Mouse (Mus musculus) cerebellum, adult 9-11 months (tissue): ENCODE data around the gene Slc16a5.
"Not testable (repeated sequence)": the region's sequence is repeated elsewhere in the genome, so short reads cannot be mapped to it uniquely, and the experiment has no call there.

Source experiments
- DNase-seq: peaks from one replicate; pipeline ENCODE4 v3.0.0; 2022

The Slc16a5 gene

DNA sequence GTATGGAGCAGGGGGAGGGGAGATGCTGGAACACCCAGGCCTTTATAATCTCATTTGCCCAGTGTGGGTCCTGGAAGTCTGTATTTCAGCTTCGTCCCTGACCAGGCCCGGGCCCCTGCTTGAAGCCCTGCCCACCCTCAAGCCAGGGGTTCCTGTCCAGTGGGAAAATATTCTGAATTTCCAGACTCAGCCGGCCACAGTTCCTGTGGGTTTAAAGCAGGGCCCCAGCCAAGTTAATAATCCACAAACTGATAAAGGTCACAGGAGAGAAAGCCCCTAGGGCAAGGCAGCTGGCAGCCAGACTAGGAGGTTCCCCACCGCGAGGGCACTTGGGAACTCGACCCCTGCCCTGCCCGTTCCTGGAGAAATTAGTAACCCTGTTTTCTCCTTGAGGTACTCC is 13.3 kb upstream of the Slc16a5 start:
- no peak for DNase-seq

DNA sequence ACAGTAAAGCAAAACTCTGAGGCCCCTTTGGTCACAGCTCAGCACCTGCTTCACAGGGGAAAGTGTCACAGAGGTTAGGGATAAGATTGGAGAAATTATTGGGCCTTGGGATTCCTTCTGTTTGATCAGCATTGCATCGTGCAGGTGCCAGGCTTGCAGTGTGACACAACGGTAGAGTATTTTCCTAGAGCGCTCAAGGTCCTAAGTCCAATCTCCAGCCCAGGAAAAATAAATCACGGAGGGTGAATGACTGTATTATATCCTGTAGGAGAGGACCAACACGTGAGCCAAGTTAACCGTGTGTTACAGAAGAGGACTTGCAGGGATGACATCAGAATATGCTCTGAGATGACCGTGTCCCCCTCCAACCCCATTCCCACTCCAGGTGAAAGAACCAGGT is 12.1 kb upstream of the Slc16a5 start:
- DNase-seq, result no peak

DNA sequence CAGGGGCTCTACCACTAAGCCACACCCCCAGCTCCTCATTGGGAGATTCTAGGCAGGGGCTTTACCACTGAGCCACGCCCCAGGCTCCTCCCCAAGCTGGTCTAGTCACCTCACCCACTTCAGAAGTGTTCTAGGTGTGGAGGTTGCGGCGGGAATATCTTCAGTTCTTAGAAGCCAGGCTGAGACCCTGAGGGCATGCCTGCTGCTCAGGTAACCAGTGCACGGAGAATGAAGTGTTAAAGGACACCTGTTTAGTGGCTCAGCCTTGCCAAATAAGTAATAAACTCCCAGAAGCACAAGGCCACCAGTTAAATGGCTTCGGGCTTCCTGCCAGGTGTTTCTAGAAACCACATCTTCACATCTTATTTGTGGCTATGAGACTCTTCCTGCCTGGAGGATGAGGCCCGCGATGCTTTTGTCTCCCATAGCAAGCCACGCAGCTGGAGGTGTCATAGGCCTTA is 10.5 kb upstream of the Slc16a5 start:
- DNase-seq, result no peak

DNA sequence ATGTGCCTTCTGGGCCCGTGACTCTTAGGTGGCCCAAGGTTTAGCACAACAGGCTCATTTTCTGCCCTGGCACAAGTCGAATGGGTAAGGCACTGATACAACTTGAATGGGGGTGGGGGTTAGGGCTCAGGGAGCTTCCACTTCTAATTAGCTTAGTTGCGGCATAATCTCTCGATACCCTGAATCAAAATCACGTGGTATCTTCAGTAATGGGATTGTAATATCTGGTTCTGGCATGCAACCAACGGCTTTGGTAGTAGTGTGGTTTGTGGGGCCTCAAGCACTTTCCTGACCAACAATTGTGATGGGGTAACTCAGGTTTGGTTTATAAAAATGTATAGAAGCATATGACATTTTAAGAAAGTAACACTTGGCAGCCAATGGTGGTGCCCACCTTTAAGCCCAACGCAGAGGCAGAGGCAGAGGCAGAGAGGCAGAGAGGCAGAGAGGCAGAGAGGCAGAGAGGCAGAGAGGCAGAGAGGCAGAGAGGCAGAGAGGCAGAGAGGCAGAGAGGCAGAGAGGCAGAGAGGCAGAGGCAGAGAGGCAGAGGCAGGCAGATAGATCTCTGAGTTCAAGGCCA is 9.9 kb upstream of the Slc16a5 start:
- no peak for DNase-seq

DNA sequence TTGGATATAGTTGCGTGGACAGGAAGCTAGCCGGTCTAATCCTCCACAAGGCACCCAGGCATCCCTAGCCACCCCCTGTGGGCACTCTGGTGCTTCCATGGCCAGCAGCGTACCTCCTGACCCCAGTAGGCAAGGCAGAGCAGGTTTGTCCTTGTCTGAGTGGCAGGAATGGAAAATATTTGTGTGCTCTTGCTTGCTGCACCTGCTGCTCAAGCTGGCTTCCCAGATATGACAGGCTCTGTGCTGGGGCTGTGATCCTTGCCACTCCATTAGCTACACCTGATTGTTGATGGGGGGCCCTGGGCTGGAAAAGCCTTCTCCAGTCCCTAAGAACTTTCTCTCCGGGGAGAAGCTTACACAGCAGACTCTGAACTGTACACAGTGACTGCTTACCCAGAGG is 9.0 kb upstream of the Slc16a5 start:
- no peak for DNase-seq

DNA sequence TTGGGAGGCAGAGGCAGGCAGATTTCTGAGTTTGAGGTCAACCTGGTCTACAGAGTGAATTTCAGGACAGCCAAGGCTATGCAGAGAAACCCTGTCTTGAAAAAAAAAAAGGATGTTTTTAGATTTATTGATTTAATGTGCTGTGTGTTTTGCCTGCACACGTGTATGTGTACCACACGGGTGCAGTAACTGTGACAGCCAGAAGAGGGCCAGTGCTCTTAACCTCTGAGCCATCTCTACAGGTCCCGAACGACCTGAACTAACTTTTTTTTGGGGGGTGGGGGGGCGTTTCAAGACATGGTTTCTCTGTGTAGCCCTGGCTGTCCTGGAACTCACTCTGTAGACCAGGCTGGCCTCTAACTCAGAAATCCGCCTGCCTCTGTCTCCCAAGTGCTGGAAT is 7.5 kb upstream of the Slc16a5 start:
- DNase-seq, result not testable (repeated sequence)

DNA sequence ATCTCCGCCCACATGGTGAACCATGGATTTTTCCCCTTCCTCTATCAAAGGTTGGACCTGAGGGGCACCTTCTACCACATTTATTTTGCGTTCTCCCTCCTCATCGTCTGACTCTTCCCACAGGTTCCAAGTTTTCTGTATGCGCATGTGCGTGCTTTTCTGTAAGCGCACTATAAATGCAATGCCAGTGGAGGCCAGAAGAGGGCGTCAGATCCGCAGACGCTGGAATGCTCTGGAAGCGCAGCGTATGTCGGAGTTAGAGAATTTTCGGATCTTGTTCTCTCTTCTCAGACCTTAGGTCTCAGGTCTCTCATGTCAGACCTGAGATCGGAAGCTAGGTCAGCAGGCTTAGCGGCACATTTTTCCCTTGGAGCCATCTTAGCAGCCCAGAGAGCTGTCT is 6.7 kb upstream of the Slc16a5 start:
- no peak for DNase-seq

DNA sequence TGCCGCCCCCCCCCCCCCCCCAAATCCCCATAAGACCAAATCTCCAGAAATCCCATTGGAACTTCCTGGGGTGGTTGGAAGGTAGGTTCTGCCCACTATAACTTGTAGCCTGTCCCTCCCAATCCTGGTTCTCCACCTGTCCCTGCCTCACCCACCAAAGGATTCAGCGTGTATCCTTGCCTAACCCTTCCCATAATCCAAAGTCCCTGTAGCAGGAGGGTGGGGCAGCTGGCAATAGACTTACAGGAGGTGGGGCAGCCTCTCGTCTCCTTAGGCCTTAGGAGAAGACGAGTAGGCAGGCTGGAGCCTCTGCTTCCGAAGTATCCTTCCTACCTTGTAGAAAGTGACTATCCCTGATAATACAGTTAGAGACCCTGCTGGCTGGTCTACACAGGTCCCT is 6.1 kb upstream of the Slc16a5 start:
- no peak for DNase-seq

DNA sequence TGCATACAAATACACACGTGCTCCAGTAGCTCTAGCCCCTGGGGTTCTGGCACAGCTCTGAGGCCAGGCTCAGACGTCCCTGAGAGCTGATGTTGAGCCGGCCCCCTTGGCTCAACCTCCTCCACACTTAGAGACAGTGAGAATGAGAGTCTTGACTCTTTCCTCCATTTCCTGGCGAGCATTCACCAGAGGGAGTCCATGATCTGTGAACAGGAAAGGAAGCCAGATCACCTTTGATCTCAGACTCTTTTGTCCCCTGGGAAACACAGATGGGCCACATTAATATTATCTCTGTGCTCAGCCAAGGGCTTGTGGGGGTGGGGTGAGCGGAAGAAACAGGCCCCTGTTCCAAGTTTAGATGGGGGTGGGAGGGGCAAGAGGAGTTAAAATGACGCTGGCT is 4.9 kb upstream of the Slc16a5 start:
- no peak for DNase-seq

DNA sequence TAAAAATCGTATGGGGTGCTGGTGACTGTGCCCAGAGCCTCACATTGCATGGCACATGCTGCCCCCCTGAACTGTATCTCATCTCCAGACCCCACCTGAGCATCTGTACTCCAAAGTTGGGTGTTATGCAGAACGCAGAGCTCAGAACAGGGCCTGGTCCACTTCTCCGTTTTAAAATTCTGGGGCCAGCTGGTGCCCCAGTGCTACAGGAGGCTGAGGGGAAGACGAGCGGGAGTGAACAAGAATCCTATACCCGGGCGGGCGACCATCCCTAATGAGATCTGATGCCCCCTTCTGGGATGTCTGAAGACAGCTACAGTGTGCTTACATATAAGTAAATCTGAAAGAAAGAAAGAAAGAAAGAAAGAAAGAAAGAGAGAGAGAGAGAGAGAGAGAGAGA is 1.3 kb upstream of the Slc16a5 start:
- DNase-seq, result no peak

DNA sequence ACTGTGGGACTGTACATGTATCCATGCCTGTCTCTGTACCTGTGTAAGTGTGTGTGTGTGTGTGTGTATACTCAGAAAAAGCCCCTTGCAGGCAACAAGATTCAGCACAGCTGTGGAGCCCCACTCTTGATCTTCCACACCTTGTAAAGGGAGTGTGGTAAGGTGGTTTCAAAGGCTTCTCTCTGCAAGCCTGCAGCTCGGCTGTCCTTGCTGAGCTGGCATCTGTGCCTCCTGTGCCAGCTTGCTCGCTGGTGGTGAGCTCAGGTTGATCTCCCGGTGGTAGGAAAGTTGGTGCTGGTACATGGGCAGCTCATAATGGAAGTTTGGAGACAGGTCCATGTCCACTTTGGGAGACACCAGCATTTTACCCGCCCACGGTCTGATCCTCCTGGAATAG is 430 bp upstream of the Slc16a5 start:
- DNase-seq, result no peak

DNA sequence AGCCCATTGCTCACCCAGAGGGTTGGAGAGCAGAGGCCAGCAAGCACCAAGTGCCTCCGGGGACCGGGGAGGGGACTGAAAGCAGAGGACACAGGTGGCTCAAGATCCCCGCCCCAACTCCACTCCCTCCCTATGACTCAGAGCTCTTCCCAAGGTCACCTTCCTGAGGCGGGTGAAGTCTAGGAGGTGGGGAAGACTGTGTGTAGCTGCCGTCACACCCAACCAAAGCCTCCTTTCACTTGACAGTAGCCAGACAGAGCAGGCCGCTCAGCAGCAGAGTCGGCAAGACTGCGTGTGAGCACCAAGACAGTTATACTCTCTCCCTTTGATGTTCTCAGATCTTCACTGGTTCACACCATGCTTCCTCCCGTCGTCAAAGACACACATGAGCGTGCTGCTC is 1.1 kb downstream of the Slc16a5 start:
- no peak for DNase-seq

DNA sequence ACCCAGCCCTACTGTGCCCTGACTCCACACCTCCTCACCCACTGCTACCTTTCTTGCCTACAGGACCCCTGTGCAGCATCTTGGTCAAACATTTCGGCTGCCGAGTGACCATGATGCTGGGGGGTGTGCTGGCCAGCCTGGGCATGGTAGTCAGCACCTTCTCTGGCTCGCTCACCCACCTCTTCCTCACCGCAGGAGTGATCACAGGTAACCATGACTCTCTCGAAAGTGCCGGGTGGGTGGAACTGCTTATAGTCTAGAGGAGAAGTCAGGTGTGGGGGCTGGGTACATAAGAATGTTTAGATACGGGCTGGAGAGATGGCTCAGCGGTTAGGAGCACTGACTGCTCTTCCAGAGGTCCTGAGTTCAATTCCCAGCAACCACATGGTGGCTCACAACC is 2.6 kb downstream of the Slc16a5 start:
- DNase-seq, result no peak

DNA sequence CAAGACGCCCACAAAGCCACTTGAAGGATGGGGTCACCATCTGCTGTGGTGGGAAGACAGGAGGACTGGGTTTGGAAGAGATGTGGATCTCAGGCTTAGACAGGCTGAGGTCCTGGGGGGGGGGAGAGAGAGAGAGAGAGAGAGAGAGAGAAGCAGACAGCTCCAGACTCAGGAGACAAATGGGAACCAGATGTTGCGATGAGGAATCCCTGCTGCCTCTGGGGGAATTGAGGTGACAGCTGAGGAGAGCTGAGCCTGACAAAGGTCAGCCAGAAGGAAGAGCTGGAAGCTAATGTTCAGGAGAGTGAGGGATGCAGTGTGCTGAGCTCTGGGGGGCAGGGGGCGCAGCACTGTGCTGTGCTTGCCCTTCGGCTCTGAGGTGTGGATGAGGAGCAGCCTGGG is 4.9 kb downstream of the Slc16a5 start:
- DNase-seq, result no peak

DNA sequence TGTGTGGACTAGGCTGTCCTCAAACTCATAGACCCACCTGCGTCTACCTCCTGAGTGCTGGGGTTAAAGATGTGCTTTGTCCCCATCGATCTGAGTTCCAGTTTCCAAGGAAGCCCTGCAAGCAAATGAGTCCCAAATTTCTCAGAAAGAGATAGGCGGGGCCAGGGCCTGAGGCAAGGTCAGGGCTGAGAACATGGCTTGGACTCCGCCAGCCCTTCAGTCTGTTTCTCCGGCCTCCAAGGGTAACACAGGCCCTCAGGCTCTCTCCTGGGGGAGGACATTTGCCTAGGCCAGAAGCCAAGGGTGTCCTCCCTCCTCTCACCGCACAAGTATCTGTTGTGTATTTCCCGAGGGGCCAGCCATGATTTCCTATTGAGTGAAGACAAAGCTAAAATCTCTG is 9.9 kb downstream of the Slc16a5 start:
- no peak for DNase-seq

DNA sequence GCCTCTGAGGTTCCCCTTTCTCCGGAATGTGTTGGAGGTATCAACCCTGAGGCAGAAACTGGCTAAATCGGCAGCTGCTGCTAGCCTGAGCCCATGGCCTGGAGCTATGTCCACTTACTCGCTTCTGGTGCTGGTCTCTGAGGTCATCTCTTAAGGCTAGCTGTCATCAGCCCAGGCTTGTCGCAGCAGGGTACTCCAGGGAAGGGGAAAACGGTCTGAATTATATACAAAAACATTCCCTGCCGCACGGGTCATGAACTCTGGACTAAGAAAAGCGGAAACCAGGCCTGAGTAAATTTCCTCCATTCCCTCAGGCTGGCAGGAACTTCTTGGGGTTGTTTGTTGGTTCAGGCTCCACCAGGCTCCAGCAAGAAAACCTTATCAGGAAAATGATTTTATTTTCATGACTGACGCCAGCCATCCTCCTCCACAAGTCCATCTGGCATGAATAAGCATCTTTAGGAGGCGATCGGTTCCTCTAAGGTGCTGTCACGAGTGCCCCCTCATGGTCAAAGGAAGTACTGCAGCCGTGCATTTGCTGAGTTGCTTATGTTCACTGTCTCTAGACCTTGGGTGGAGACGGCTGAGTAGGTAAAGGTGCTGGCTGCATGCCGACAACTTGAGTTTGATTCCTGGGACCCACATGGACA is 11.5 kb downstream of the Slc16a5 start:
- peak; percentile 96 for DNase-seq

DNA sequence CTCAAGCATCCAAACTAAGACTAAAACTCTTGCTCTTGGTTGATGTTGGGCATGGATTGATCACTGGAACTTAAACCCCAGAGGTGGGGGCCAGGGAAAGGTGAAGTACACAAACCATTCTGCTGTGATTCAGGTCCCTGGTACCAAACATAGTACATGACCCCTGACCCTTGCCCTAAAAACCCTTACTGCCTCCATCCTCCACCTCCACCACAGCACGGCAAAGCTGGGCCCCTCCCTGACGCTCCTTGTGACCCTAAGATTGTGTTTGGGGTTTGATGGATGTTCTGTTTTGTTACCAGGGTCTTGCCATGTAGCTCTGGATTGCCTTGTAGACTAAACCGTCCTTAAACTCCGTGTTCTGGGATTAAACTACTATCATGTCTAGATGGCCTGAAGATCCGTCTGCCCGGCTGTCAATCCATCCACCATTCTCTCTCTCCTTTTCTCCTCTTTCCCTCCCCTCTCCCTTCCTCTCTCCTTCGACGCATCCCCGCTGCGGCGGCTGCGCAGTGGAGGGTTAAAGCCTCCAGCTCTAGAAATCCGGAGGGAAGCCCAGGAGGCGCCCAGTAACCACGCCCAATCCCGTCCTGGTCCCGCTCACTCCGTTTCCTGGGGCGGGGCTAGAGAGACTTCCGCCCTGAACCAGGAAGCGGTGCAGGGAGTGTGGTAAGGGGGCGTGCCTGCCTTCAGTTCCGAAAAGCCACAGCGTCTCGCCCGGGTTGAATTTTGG is 12.9 kb downstream of the Slc16a5 start, which contains the start of gene Armc7:
Armc7 (plus strand) TSS at position 643 of the 733 bp plus-strand sequence.
- DNase-seq, result peak; percentile 95

DNA sequence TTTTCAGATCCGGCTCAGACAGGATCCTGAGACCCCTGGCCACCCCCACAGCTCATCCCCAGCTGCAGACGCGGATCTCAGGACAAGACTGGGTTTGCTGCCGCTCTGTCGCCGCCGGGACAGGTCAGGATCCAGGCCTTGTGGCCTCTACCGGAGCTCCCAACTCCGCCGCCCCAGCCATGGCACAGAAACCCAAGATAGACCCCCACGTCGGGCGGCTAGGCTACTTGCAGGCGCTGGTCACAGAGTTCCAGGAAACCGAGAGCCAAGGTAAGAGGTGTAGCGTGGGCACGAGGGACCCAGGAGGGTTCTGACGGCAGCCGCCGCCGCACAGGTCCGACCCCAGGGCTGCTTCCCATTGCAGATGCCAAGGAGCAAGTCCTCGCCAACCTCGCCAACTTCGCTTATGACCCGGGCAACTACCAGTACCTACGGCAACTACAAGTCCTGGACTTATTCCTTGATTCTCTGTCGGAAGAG is 13.5 kb downstream of the Slc16a5 start:
- no peak for DNase-seq

DNA sequence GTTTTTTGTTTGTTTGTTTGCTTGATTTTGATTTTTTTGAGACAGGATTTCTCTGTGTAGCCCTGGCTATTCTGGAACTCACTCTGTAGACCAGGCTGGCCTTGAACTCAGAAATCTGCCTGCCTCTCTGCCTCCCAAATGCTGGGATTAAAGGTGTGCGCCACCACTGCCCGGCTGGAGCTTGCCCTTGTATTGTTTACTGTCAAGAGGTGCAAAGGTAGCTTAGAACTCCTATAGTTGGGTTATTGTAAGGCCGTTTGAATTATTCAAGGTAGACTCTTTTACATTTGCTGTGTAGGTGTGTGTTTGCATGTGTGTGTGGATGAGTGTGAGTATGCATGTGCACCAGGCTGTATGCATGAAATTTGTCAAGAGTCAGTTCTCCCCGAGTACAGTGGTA is 14.4 kb downstream of the Slc16a5 start:
- DNase-seq, result not testable (repeated sequence)

DNA sequence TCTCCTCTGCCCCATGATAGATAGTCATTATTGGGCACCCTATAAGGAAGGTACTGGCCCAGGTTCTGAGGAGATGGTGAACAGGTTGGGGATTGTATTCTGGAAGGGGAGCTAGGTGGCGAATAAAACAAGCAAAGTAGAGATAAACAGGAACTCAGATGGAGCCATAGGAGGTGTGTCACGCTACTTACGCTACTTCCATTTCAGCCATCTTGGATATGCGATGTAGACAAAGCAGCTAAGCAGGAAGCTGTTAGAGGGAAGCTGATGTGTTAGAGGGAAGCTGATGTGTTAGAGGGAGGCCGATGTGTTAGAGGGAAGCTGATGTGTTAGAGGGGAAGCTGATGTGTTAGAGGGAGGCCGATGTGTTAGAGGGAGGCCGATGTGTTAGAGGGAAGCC is 15.1 kb downstream of the Slc16a5 start:
- DNase-seq, result not testable (repeated sequence)

DNA sequence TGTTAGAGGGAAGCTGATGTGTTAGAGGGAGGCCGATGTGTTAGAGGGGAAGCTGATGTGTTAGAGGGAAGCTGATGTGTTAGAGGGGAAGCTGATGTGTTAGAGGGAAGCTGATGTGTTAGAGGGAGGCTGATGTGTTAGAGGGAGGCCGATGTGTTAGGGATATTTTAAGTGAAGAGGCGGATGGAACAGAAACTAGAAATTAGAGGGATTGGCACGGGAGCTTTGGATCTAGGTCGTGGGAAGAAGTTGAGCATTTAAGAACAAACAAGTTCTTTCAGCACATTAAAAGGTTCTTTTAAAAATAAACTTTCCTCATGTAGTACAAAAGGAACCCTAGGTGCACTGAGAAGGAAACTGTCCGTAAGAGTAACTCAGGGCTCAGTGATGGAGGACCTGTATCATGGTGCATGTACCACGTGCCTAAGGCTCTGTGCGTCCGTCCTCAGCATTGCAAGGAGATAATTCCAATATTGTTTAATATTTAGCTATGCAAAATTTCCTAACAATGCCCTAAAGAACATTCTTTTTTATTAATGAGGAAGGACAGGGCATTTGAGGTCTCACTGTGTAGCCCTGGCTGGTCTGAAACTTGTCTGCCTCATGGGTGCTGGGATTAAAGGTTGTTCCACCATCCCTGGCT is 16.1 kb downstream of the Slc16a5 start:
- DNase-seq, result no peak

DNA sequence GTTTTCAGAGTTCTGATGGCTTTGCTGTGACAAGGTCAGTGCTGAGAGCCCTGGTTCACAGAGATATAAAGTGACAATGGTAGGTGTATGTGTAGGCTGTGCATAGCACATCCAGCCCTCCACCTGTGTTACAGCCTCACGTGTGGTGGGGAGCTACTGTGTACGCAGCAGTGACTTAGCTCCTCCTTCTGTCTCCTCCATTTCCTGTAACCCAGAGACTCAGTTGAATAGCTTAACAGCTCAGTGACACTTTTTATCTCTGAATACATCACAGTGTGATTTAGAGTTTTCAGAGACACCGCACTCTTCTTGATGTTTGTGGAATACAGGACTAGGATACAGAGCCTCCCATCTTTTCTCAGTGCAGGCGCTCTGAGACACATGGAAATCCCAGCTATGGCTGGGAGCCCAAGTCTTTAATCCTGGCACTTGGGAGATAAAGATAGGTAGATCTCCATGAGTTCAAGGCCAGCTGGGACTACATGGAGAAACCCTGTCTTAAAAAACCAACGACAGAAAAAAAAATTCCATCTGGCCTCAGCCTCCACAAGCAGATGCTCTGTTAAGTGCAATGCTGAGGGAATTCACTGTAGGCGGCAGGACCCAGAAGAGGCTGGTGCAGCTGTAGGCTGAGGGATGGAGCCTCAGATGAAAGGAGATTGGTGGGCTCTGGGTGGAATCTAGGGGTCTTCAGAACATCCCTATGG is 19.4 kb downstream of the Slc16a5 start:
- DNase-seq, result no peak

DNA sequence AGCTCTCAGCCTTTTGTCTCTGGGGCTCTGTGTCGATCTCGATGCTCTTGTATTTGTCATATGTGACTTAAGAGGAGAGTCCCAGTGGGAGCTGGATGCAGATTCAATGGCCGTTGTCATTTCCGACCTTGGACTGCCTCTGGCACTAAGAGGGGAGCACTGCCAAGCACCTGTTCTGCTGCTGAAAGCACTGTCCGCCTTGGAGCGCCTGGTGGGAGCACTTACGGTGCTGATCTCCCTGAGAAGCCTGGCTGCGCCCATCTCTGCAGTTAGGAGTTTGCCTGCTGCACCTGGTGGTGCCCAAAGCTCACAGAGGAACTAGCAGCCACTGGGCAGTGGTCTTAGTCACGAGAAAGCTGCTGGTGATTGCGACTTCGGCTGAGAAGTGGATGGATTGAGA is 21.0 kb downstream of the Slc16a5 start:
- peak; percentile 36 for DNase-seq
